Mouse (Mus musculus) G1E-ER4 (cell line): ENCODE measurements around the gene Cyp1a2. TPM values are rescaled to one million over a fixed set of nuclear protein-coding genes. Genes with fewer than 3 reads are reported as not detected.
A peak's percentile ranks its signal among the peaks of the same experiment; 100 is the strongest.

Experiments
- GATA1 ChIP-seq: IDR thresholded peaks from one replicate; pipeline ENCODE4 v1.8.0; 2012; ENCODE audit warnings: low read length, inconsistent platforms
- polyA plus RNA-seq: library from polyadenylated mRNA; stranded (reverse); fragments of >175 nt; gene quantifications from 2 replicates; pipeline ENCODE4 v1.2.3, GENCODE M21; 2012

Cyp1a2 gene
- polyA plus RNA-seq, 1 experiment: not detected

DNA sequence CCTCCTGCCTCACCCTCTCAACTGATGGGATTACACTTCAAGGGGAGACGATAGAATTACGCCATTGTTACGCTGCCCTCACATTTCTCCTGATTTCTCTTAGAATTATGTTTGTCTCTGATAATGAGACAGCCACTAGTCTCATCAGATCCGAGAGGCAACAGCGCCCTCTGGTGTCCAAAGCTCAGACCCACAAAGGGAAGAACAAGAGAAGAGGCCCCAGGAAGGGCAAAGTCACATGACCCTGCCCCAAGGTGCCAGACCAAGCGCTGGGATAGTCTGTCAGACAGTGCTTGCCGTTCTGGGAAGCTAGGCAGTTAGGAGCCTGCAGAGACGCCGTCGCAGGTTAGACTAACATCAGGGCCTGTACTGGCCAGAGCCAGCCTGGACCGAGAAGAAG is 27.8 kb downstream of the Cyp1a2 start:
- TF ChIP-seq GATA1: no peak

DNA sequence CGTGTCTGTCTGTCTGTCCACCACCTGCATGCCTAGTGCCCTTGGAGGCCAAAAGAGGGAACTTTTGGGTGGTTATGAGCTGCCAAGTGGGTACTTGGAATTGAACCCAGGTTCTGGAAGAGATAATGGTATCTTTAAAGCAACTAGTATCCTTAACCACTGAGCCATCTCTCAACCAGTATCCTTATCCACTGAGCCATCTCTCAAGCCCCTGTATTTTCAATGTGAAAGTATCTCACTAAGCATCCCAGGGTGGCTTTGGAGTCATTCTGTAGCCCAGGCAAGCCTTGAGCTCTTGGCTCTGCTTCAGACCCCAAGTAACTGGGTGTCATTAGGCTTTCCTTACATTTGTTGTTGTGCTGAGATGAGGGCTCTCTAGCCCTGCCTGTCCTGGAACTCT is 28.5 kb downstream of the Cyp1a2 start:
- TF ChIP-seq GATA1: no peak

DNA sequence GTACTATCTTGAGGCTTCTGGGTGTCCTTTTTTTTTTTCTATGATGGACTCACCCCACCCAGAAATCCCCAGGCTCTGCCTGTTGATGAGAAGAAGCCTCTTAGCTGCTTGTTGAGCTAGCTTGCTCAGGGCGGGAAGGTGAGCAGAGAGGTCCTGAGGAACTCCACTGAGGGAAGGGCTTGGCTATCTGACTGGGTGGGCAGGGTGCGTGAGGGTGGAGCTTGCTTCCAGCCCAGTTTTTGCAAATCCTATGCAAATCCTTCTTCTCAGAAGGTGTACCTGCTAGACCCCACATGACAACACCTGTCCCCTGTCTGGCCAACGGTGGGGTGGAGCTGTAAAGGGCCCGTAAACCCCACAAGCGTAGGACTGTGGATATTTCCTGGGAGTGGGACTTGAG is 30.2 kb downstream of the Cyp1a2 start, which contains the start of gene Csk:
Gene Csk, minus strand, starts transcription at position 349 of the 400 bp plus-strand sequence.
- TF ChIP-seq GATA1: no peak

DNA sequence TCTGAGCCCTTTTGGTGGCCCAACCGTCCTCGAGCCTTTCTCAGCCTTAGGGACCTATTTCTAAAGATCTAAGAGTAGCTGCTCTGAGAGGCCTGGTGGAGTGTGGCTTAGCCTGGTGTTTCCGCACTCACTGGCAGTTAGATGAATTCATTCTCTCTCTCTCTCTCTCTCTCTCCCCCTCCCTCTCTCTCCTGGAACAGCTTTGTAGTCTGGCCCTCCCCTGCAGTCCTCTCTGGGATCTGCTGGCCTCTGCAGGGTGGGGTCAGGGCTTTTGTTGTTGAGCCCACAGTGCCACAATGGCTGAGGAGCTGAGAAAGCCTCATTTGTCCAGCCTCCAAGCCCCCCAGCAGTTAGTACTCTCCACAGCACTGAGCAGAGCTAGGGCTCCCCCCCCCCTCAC is 30.6 kb downstream of the Cyp1a2 start:
- TF ChIP-seq GATA1: no peak

DNA sequence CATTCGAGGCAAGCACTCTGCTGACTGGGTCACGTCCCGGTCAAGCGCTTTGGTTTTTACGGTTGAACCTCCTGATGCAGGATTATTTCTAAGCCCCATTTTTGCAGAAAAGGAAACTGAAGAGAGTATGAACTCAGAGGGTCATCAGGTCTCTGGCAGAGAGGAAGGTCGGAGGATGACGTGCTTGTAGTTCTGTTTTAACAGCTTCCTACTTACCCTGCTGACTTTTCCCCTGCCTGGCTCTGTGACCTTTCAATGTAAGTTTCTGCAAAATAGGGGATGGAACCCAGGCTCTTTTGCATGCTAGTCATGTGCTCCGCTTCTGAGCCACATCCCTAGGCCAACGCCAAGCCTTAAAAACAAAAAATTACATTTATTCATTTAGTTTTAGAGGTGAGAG is 31.2 kb downstream of the Cyp1a2 start:
- no peak for TF ChIP-seq GATA1

DNA sequence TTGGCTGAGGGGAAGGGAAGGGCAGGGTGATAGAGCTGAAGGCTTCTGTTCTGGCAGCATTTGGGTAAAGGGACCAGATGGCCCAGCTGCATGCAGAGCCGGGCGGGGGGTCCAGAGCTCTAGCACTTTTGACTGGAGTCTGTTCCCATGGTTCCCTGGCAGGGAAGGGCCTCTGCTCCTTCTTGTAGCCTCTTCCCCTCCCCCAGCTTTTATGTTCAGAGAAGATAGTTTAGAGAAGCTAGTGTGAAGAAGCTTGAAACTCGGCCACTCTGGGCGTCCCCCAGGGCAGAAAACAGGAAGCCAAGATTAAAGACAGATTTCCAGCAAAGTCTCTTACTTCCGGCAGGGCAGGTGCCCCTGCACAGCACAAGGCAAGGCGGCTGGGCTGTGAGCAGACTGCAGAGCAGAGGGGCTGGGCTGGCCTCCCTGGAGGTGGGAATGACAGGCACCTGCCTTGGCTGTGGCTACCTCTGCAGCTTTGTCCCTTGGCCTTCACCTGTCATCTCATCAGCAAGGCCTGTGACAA is 32.7 kb downstream of the Cyp1a2 start:
- TF ChIP-seq GATA1: no peak

DNA sequence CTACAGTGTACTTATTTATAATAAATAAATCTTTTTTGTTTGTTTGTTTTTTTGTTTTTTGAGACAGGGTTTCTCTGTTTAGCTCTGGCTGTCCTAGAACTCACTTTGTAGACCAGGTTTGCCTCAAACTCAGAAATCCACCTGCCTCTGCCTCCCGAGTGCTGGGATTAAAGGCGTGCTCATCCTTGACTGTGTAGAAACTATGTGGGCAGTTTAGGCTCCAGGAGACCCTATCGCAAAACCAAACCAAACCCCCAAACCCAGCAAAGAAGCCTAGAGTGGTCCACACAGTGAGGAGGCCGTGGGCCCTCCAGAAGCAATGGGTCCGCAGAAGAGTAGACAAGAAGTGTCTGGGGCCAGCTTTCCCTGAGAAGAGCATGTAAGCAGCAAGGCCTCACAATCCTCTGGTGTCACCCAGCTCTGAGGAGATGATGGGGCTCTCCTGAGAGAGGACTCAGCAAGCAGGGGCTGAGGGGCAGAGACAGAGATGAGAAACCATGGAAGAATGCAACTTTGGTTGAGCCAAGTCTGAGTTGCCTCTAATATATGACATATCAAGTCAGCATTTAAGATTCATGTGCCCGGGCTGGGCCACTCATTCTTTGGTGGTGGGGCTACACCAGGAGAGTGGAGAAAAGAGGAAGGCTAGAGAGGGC is 33.2 kb downstream of the Cyp1a2 start:
- TF ChIP-seq GATA1: no peak

DNA sequence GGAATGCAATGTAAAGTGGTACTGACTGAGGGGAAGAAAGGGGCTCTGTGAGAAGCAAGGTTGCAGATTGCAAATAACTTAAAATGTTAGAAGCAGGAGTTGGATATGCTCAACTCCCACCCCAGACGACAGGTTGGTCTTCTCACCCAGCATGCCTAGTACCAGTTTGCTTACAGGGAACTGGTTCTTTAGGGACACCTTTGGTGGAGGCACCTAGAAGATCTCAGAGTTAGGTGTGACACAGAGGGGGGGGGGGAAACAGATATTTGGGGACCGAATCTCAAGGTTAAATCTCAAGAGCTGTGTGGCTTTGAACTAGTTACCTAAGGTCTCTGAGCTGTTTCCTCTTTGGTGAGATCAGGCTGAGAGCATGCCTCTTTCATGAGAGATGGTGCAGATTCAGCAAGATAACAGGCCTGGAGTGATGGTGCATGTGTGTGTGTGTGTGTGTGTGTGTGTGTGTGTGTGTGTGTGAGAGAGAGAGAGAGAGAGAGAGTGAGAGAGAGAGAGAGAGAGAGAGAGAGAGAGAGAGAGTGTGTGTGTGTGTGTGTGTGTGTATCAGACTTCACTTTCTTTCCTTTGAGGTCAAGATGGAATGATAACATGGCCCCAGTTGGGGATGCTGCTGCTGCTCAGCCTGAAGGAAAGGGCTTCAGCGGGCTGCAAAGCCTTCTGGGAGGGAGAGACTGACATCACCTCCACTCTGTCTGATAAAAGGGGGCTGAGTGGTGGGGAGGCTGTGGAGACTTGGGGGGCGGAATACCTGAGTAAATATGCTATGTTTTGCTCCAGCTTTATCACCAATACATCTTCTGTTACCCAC is 36.0 kb downstream of the Cyp1a2 start:
- no peak for TF ChIP-seq GATA1

DNA sequence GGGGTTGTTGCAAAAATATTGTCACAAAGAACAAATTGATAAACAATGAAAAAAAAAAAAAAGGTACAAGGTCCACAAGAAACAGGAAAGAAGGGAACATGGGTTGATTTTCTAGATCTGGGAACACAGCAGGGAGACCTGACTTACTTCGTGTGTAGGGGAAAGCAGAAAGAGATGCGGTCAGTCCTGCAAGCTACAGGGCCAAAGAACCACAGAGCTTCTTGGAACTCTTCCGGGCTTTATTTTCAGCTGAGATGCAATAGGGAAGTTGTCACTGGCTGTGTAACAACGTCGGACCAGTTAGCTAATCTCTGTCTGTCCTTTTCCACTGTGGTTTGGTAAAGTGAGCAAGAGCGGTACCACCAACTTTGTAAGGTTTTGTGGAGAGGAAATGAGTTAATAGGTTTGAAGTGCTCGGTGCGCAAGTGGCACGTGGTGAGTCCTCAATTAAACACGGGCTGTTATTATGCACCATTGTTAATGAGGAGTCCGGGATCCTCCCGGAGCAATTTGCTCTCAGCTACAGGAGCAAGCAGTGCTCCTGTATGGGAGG is 36.9 kb downstream of the Cyp1a2 start:
- TF ChIP-seq GATA1: no peak

DNA sequence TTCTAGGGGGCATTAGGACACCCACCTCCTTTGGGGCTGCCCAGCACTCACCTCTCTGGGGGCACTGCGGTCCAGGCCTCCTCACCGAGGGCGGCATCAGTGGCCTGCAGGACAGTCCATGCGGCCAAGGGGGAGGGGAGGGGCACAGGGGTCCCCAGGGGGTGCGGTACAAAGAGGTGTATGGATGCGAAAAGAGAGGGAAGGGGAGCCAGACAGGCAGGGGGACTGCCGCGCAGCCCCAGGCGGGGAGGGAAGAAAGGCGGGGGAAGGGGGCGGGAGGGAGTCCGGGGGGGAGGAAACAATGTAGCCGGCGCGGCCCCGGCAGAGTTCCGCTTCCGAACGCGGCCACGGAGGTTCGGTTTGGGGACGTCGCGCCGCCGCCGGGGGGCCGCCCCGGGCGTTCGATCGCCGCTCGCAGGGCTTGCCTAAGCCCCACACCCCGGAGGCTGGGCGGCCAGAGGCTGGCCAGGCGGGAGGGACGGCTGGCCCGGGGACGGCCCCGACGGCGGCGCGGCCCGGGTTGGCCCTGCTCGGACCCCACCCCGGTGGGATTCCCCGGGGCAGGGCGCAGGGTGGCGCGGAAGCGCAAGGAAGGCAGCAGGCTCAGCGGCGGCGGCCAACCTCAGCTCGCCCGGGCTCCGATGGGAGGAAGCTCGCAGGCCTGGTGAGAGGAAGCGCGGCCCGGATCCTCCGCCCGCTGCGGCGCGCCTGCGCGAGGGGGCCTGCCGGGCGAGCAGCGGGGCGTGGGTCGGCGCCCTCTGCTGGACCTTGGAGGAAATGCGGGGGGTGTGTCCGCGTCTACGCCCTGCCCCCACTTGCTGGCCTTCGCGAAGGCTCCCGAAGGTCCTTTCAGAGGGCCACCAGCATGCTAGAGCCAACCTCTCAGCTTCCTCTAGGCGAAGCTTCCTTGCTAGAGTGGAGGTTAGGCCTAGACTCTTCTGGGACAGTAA is 38.3 kb downstream of the Cyp1a2 start:
- TF ChIP-seq GATA1: no peak

DNA sequence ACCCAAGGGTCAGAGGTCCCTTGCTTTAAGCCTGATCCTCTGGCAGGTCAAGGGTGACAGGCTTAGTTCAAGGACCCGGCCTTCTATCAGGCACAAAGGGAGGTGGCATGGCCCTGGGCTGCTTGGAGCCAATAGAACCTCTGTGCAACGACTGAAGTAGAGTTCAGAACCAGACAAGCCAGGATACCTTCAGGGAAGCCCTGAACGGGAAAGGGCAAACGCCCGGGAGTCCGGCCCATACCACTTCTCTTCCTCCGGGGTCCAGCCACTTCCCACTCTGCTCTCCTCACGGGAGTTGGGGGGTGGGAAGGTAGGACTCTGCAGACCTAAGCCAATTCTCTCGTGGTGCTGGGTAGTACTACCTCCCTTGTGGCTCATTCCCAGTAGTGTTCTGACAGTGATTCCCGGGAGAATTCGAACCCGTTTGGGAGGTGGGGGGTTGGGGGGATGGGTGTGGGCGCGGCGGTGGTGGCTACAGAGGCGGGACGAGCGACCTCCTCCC is 39.0 kb downstream of the Cyp1a2 start:
- TF ChIP-seq GATA1: no peak

DNA sequence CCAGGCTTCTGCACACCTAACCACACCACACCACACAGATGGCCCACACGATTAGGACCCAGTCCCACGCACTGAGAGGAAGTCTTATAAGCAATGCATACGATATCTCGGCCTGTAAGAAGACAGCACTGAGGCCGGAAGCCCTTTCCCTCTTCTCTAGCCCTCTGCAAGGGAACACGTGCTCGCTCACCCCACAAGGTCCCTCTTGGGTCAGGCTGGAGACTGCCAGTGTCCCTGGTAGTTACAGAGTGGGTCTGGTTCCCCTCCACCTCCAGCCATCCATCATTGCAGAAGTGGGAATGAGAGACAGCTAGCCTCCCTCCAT is 39.7 kb downstream of the Cyp1a2 start:
- peak; percentile 87 for TF ChIP-seq GATA1

DNA sequence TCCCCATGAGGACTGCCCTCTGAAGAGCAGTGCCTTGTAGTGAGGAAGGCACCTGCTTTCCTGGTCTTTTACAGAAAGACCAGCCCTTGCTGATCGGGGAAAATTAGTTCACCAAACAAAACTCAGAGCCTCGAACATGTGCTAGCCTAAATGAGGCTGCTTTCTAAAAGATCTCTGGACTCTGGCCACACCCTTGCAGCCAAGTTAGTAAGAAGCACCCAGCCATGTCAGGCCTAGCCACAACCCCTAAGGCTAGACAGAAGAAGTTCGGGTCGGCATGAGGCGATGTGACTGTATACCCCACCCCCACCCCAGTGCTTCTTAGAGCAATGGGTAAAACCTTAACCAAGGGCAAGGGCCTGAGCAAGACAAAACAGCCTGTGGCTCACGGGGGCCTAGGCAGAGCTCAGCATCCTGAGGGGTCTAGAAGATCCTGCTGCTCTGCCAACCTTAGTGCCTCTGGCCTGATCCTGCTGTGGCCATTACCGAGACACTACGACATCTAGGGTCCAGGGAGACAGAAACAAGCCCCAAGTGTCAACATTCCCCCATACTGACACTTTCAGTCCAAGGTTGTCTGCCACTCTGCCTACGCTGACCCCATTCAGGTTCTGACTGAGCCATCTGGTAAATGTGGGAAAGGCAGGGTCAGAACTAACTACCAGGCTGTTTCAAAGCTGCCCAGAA is 40.2 kb downstream of the Cyp1a2 start:
- no peak for TF ChIP-seq GATA1

DNA sequence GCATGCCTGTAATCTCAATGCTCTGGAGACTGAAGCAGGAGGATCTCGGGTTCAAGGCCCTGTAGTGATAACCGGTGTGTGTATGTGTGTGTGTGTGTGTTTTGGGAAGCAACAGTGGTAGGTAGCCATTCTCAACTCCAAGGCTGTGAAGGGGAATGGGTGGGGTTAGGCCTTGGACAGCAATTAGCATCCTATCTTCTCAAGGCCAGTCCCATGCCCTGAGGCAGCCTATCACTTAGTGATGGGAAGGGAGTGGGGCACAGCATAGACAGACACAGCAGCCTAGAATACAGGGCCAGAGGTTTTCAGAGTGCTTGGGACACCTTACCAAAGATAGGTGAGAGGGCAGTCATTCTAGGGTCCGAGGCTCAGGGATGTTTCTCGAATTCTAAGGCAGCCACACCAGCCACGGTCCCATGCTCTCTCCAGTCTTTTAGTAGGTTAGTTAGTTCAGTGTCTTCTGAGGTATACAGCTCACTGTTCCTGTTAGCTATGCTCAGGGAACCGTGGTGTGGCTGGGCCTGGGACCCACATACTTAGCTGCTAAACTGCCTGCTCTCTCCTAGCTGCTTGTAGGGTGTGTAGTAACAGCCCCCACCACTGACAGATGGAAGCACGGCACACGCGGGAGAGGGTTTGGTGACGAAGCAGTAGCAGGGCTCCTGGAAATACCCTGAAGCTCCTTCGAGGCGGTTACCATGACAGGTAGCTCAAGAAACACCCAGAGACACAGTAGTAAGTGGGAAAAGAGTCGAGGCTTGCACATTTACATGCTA is 41.5 kb downstream of the Cyp1a2 start:
- TF ChIP-seq GATA1: no peak
